Mouse (Mus musculus): ENCODE data around the gene Gprc5c.
A peak's percentile ranks its signal among the peaks of the same experiment; 100 is the strongest.

Gene Gprc5c

GRCm38 (mm10) chr11:114833166-114833565 lies 17.8 kb upstream of the Gprc5c start:
- DNase-seq (ENCODE audit: low spot score): peak; percentile 42

- no peak for DNase-seq (ENCODE audit: low spot score)
Measured at GRCm38 (mm10) chr11:114843818-114844463, 7.0 kb upstream of the Gprc5c start.

DNA sequence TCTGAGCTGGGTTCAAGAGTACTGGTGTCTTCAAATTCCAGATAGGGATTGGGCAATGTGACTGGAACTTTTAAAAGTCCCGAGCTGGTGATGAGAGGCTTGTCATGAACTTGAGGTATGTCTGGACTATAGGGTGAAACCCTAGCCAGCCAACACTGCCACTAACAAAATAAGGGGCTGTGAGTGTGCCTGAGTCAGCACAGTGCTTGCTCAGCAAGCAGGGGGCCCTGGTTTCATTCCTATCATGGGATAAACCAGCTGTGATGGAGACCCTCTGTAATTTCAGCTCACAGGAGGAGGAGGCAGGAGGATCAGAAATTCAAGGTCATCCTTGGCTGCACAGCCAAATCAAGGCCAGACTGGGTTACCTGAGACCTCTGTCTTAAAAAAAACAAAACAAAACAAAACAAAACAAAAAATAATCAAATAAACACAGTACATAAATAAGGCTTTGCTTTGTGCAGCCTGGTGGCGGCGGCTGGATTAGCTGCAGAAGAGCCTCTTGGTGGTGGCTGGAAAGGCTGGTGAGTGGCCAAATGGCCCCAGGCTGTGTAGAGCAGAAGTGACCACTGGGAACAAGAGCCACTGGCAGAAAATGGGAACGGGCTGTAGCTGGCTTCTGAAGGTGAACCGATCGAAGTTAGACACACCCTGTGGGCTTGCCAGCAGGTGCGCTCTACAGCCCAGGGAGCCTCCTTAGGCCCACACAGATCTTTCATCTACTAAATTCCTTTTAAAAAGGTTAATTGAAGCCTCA lies 6.3 kb upstream of the Gprc5c start:
- no peak for DNase-seq (ENCODE audit: low spot score)

- no peak for DNase-seq (ENCODE audit: low spot score)
Measured at GRCm38 (mm10) chr11:114846336-114846735, 4.6 kb upstream of the Gprc5c start.

DNA sequence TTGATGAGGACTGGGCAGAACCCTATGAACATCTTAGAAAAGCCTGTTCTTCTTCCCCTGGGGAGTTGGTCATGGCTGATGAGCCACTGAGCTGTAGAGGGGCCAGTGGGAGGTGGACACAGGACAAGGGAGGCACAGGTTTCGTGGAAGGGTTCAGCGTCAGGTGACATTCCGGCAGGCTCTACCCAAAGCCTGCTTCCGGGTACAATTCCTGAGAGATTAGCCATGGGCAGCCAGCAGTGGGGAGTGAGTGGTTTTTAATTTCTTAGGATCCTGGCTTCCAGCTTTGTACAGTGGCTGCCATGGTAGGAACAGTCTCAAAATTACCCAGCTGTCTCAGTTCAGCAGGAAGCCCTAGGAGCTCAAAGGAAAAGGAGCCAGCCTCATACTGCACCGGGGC lies 3.9 kb upstream of the Gprc5c start:
- no peak for DNase-seq (ENCODE audit: low spot score)

DNA sequence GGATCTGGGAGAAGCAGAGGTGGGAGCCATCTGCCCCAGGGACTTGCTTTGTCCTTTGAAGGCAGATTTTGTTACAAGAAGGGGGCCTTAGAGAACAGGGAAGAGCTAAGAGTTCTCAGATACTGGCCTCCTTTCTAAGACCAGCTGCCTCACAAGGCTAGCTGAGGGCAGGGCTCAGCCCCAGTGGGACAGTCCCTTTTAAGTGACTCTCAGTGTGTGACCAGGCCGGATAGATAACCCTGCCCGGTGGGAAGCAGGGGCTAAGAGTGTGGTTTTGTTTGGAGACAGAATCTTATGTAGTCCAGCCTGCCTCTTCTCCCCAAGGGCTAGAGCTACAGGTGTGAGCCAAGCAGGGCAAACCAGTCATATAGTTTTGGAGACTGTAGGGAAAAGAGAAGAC lies 1.4 kb upstream of the Gprc5c start:
- no peak for DNase-seq (ENCODE audit: low spot score)

DNA sequence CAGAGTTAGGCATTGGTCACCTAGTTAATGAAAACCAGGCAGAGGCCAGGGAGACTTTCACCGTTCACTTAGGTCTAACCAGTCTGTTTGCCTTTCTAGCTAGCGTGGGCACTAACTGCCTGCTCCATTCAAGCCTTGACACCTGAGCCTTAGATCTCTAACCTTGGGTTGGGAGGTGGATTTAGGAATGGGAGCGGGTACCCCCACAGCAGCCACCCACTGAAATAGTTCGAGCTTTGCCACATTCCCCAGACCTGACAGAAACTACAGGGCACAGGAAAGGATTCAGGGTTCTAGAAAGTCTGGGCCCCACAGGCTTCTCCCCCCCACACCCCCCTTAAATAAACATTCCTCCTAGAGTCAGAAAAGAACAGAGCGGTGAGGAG lies 893 bp upstream of the Gprc5c start:
- no peak for DNase-seq (ENCODE audit: low spot score)

DNA sequence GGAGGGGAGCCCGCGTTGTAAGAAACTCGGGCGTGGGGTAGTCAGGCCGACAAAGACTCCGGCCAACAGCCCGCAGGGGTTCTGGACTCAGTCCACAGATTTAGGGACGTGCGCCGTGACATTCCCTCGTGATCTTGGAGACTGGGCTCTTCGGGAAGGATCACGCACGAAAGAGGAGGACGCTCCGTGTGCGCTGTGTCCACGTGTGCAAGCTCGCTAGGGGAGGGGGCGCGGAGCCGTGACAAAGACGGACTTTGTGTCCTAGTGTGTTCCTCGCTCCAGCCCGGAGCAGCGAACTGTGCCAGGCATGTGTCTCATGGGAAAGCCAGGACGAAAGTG lies 286 bp downstream of the Gprc5c start:
- DNase-seq (ENCODE audit: low spot score): peak; percentile 43

DNA sequence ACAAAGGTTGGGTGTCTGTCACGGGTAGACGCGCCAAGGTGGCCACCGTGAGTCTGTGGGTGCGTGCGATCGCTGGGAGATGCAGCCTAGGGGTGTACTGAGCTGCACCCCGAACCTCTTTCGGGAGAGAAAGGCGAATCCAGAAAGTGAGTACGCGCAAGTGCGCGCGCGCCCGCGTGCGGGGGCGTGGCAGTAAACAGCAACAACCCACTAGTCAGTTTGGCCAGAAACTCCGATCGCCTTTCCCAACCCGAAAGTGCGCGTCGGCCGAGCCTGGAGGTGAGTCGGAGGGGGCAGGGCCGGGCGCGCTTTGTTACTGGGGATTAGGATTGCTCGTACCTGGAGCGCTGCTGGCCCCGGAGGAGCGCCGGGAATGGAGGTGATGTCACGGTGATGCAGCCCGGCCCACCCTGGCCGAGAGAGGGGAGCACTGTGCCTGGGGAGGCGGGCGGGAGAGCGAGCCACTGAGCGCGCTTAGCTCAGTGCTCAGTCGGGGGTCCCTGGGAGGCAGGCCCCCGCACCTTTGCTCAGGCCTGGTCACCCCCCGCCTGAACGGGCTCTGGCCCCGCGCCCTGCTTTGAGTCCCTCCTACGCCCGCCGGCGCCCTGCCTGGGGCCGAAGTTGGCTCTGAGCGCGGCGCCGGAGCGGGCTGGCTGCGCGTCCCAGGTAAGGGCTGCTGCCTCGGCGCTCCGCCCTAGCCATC lies 807 bp downstream of the Gprc5c start:
- peak; percentile 48 for DNase-seq (ENCODE audit: low spot score)

GRCm38 (mm10) chr11:114852311-114853173 lies 1.6 kb downstream of the Gprc5c start:
- no peak for DNase-seq (ENCODE audit: low spot score)

DNA sequence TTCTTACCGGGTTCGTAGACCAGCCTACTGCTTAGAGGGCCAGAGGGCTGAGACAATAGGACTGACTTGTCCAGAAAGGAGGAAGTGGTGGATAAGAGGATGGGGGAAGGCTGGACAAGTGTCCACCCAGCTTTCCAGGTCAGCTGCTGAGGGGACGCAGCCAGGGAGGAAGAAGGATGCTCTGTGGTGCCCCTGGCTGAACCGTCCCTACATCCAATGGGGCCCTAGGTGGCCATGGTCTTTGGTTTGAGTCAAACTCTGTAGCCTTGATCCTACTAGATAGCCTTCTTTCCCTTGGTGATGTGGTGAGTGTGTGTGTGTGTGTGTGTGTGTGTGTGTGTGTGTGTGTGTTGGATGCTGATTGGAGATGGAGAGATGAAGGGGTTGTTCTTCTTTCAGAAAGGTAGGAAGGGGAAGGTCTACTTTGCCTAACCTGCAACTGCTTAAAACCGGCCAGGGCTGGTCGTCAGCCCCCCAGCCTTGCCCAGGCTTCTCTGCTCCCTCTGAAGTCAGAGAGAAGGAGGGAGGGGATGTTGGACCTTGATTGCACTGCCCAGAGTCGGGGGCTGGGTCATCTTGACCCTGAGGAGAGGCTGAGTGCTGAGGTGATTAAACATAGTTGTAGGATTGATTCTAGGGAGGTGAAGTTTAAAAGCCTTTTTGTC lies 2.4 kb downstream of the Gprc5c start:
- DNase-seq (ENCODE audit: low spot score): no peak

DNA sequence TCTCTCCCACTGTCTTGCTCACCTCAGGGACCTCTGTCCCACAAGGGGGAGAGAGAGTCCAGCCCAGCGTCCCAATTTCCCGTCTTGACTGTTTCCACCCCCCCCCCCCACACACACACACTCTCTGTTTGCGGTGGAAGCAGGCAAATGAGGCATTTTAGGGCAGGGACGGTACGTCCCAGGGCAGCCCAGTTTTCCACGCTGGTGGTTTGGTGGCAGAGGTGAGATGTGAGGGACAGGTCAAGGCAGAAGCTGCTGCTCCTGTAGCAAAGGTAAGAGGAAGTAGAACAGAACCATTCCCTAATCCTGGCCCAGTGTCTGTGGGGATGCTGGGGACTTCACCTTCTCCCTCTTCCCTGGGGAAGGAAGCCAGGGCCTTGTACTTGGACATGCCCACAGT lies 3.6 kb downstream of the Gprc5c start:
- no peak for DNase-seq (ENCODE audit: low spot score)

DNA sequence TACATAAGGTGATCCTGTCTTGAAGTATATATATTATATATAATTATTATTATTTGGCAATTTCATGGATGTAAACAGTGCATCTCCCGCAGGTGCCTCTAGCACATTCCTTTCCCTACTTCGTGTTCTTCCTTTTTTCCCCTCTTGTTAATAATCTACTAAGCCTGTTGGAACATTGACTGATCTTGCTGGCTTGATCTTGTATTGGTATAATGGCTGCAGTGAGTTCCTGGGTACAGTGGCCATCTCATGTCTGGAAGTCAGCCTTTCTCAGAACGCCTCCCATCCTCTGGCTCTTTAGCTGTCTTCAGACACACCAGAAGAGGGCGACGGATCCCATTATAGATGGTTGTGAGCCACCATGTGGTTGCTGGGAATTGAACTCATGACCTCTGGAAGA lies 5.2 kb downstream of the Gprc5c start:
- no peak for DNase-seq (ENCODE audit: low spot score)

GRCm38 (mm10) chr11:114858641-114859040 lies 7.7 kb downstream of the Gprc5c start:
- no peak for DNase-seq (ENCODE audit: low spot score)

GRCm38 (mm10) chr11:114861057-114861456 lies 10.1 kb downstream of the Gprc5c start:
- no peak for DNase-seq (ENCODE audit: low spot score)

- DNase-seq (ENCODE audit: low spot score): no peak
Measured at GRCm38 (mm10) chr11:114862687-114863086, 11.7 kb downstream of the Gprc5c start.

- no peak for DNase-seq (ENCODE audit: low spot score)
Measured at GRCm38 (mm10) chr11:114863918-114864420, 13.0 kb downstream of the Gprc5c start.

GRCm38 (mm10) chr11:114865999-114866398 lies 15.0 kb downstream of the Gprc5c start:
- DNase-seq (ENCODE audit: low spot score): no peak

GRCm38 (mm10) chr11:114866486-114867360 lies 15.8 kb downstream of the Gprc5c start:
- DNase-seq (ENCODE audit: low spot score): no peak
